15 mouse cellular contexts compared by ENCODE assay signal in genomic region chr7:80499190-80499962, GRCm38 (mm10). TPM values are rescaled to one million over a fixed set of nuclear protein-coding genes. Genes with fewer than 3 reads are reported as not detected.
DNase-seq lines count a peak whose midpoint lies in the region; ATAC-seq and TF ChIP-seq lines count a peak whose summit lies in the region.
"Had no signal": no experiment of that assay in that cellular context is flagged by ENCODE, and none has a peak within 500 bp of the region (broad histone marks: within the 10 kb centered on the region; RNA-seq: fewer than 3 reads in every experiment).

No protein-coding gene starts in this region.

- TF ChIP-seq EP300 in heart, postnatal 0 days (IDR thresholded peaks at IDR 0.05; ENCODE audit: low read depth): no peak

- ATAC-seq in heart, postnatal 0 days (ENCODE audit: insufficient read depth, low read depth): no peak
- ATAC-seq: CD4-positive, CD25-positive, alpha-beta regulatory T cell, adult 4 months had no signal

- TF ChIP-seq CTCF in heart, postnatal 0 days (IDR thresholded peaks at IDR 0.05; ENCODE audit: low read depth): no peak

- DNase-seq in heart, postnatal 0 days (ENCODE audit: low spot score): no peak
- no peak for DNase-seq in heart, postnatal 4 days
- DNase-seq in MEL-GATA-1-ER (ENCODE audit: extremely low read depth, low read depth): peak; percentile 24
- peak; percentile 33 for DNase-seq in c-Kit-positive CD71-positive TER-119-positive erythroid progenitor cells, embryonic 14.5 days (ENCODE audit: low spot score)
- peak; percentile 35 to 51 for DNase-seq in spleen, postnatal 10 days (ENCODE audit: low spot score in 2 of 2)
- DNase-seq in cerebellum, postnatal 36 days: no peak
- DNase-seq in left cerebral cortex, postnatal 25 days (ENCODE audit: low spot score in 2 of 2): no peak
- no peak for DNase-seq in cerebellum, adult 11 months
- DNase-seq: cerebellum, adult 9-11 months; heart, postnatal 14 days; kidney, adult 11 months; layer of hippocampus, postnatal 36 days had no signal

- H3K36me3 ChIP-seq in heart, postnatal 0 days (replicated peaks; ENCODE audit: control insufficient read depth, insufficient read depth, low read length): peaks cover 24% of the 10 kb centered on the region

- H3K27me3 ChIP-seq in heart, postnatal 0 days (ENCODE audit: control insufficient read depth, insufficient read depth, low read length): no peaks in the 10 kb centered on the region
- H3K27me3 ChIP-seq: embryonic facial prominence, embryonic 15.5 days; megakaryocyte, embryonic 14.5 days had no signal

- intact Hi-C loops in left cerebral cortex, postnatal 25 days (cut with DNase I): no loop called here

- no peak overlapping the region for H3K4me2 ChIP-seq in heart, postnatal 0 days (ENCODE audit: low read depth, low read length)
- H3K4me2 ChIP-seq: embryonic facial prominence, embryonic 15.5 days had no signal

- WGBS in heart, postnatal 0 days: 63% methylated on average over 9 of the region's 9 CpGs

- no peaks in the 10 kb centered on the region for H3K9me3 ChIP-seq in heart, postnatal 0 days (replicated peaks; ENCODE audit: control insufficient read depth, low read length)
- H3K9me3 ChIP-seq: embryonic facial prominence, embryonic 15.5 days; megakaryocyte, embryonic 14.5 days had no signal

- no peak overlapping the region for H3K4me3 ChIP-seq in heart, postnatal 0 days (ENCODE audit: low read depth, low read length)
- H3K4me3 ChIP-seq: embryonic facial prominence, embryonic 15.5 days had no signal

- H3K4me1 ChIP-seq in heart, postnatal 0 days (ENCODE audit: control insufficient read depth, insufficient read depth): peaks cover 15% of the 10 kb centered on the region
- H3K4me1 ChIP-seq: embryonic facial prominence, embryonic 15.5 days had no signal

- H3K27ac ChIP-seq in heart, postnatal 0 days (ENCODE audit: low read depth): 0 out of 2 replicates have a peak overlapping the region, but pooled peaks have one; percentile 14
- H3K27ac ChIP-seq: embryonic facial prominence, embryonic 15.5 days had no signal

- H3K9ac ChIP-seq in heart, postnatal 0 days (replicated peaks; ENCODE audit: low read depth, low read length): no peak overlapping the region
- H3K9ac ChIP-seq: embryonic facial prominence, embryonic 15.5 days had no signal

RNA-seq across cellular contexts. Expression of gene Blm, which starts 35.5 kb away (rescaled TPM):
- 2.6 and 6.4 TPM in 2 replicates for total RNA-seq in heart, postnatal 0 days (2014; rRNA removed; ENCODE audit: low replicate concordance)
- polyA plus RNA-seq in heart, postnatal 0 days (2015; fragmentation: Nextera tagmentation; extraction: Ambion mirVana): 3.9 and 4.5 TPM in 2 replicates
- total RNA-seq in heart, postnatal 4 days (2021): 10 to 100 TPM; 15.5 to 16.5 TPM
- total RNA-seq in left cerebral cortex, postnatal 25 days (2021): 1 to 10 TPM; 3.1 to 4.3 TPM

Comparison
In these comparisons a context has a peak if more than half of its experiments do, and no peak if none do; other contexts are left out.
1. DNase-seq: peak in MEL-GATA-1-ER (single experiment), c-Kit-positive CD71-positive TER-119-positive erythroid progenitor cells, embryonic 14.5 days (single experiment) and spleen, postnatal 10 days (2 of 2); none in heart, postnatal 0 days (single experiment), heart, postnatal 4 days (single experiment), cerebellum, postnatal 36 days (0 of 2), left cerebral cortex, postnatal 25 days (0 of 2) and cerebellum, adult 11 months (single experiment).